Mouse (Mus musculus): Measurements from ENCODE around the gene Usp29. TPM values are rescaled to one million over a fixed set of nuclear protein-coding genes. Genes with fewer than 3 reads are reported as not detected.

The Usp29 gene
- 21.8 and 23.2 TPM in 2 replicates for polyA plus RNA-seq (2015; fragmentation: Nextera tagmentation; extraction: Ambion mirVana)

GRCm38 (mm10) chr7:6730241-6730640 lies at the start of gene Usp29, which contains the start of gene Peg3:
TSS of gene Usp29 (plus strand) at chr7:6730578.
TSS of gene Peg3 (minus strand) at chr7:6730431.
- peak within 1 kb of the TSS; percentile 67 for H3K4me2 ChIP-seq
- peaks cover 6% of the 10 kb centered on the region; the same call in 1 of the 2 replicates for H3K4me1 ChIP-seq
- WGBS: 45% methylated on average over 24 of the region's 24 CpGs
- H3K4me3 ChIP-seq: peak within 1 kb of the TSS; percentile 57
- ATAC-seq: peak; percentile 50
- H3K36me3 ChIP-seq (ENCODE audit: poor library complexity, severe bottlenecking): peaks cover 5% of the 10 kb centered on the region
- peak within 1 kb of the TSS; percentile 94 for H3K27ac ChIP-seq
- H3K9ac ChIP-seq: peak within 1 kb of the TSS; percentile 70
- H3K9me3 ChIP-seq (replicated peaks): peaks cover 43% of the 10 kb centered on the region
- no peaks in the 10 kb centered on the region for H3K27me3 ChIP-seq

- 91% methylated on average over 6 of the region's 6 CpGs for WGBS
- H3K4me3 ChIP-seq: no peak overlapping the region
- H3K4me1 ChIP-seq: no peaks in the 10 kb centered on the region
- no peak overlapping the region for H3K4me2 ChIP-seq
- H3K9ac ChIP-seq: no peak overlapping the region
- no peak for ATAC-seq
- H3K36me3 ChIP-seq (ENCODE audit: poor library complexity, severe bottlenecking): no peaks in the 10 kb centered on the region
- H3K9me3 ChIP-seq (replicated peaks): no peaks in the 10 kb centered on the region
- no peaks in the 10 kb centered on the region for H3K27me3 ChIP-seq
- no peak overlapping the region for H3K27ac ChIP-seq
Observed at GRCm38 (mm10) chr7:6685511-6685910, 44.9 kb upstream of the Usp29 start.

- Histone ChIP-seq H3K4me3 (peak within 1 kb of the TSS; percentile 46), H3K27me3 (no peaks in the 10 kb centered on the region), H3K9me3 (replicated peaks) (no peaks in the 10 kb centered on the region), H3K27ac (no peak within 1 kb of the TSS), H3K36me3 (ENCODE audit: poor library complexity, severe bottlenecking) (no peaks in the 10 kb centered on the region), H3K9ac (peak within 1 kb of the TSS; percentile 59), H3K4me1 (no peaks in the 10 kb centered on the region), H3K4me2 (peak within 1 kb of the TSS; percentile 77)
- 12% methylated on average over 32 of the region's 32 CpGs for WGBS
- ATAC-seq: peak; percentile 100
Observed at GRCm38 (mm10) chr7:6696241-6697045, 33.9 kb upstream of the Usp29 start, which contains the start of gene Zim1. TSS of gene Zim1 (minus strand) at chr7:6696450.

- no peak overlapping the region for H3K4me2 ChIP-seq
- H3K4me1 ChIP-seq: no peaks in the 10 kb centered on the region
- H3K27ac ChIP-seq: no peak overlapping the region
- no peak overlapping the region for H3K4me3 ChIP-seq
- WGBS: 78% methylated on average over 3 of the region's 3 CpGs
- no peaks in the 10 kb centered on the region for H3K27me3 ChIP-seq
- no peak for ATAC-seq
- no peaks in the 10 kb centered on the region for H3K36me3 ChIP-seq (ENCODE audit: poor library complexity, severe bottlenecking)
- no peaks in the 10 kb centered on the region for H3K9me3 ChIP-seq (replicated peaks)
- H3K9ac ChIP-seq: no peak overlapping the region
Observed at GRCm38 (mm10) chr7:6699230-6699629, 31.1 kb upstream of the Usp29 start.

- H3K27ac ChIP-seq: no peak overlapping the region
- no peak overlapping the region for H3K4me2 ChIP-seq
- H3K36me3 ChIP-seq (ENCODE audit: poor library complexity, severe bottlenecking): peaks cover 70% of the 10 kb centered on the region
- H3K4me1 ChIP-seq: no peaks in the 10 kb centered on the region
- H3K9me3 ChIP-seq (replicated peaks): no peaks in the 10 kb centered on the region
- no peak overlapping the region for H3K4me3 ChIP-seq
- WGBS: 95% methylated on average over 23 of the region's 23 CpGs
- no peak overlapping the region for H3K9ac ChIP-seq
- no peak for ATAC-seq
- no peaks in the 10 kb centered on the region for H3K27me3 ChIP-seq
Observed at GRCm38 (mm10) chr7:6707416-6708015, 22.9 kb upstream of the Usp29 start.

- 87% methylated on average over 17 of the region's 17 CpGs for WGBS
Observed at GRCm38 (mm10) chr7:6708451-6709180, 21.8 kb upstream of the Usp29 start.

GRCm38 (mm10) chr7:6709396-6709795 lies 21.0 kb upstream of the Usp29 start:
- WGBS: 96% methylated on average over 15 of the region's 15 CpGs
- Histone ChIP-seq H3K9me3 (replicated peaks) (no peaks in the 10 kb centered on the region), H3K27ac (no peak overlapping the region), H3K27me3 (no peaks in the 10 kb centered on the region), H3K4me3 (no peak overlapping the region), H3K4me2 (no peak overlapping the region), H3K4me1 (no peaks in the 10 kb centered on the region), H3K36me3 (ENCODE audit: poor library complexity, severe bottlenecking) (peaks cover 80% of the 10 kb centered on the region), H3K9ac (no peak overlapping the region)
- ATAC-seq: no peak

More at GRCm38 (mm10) chr7:6708451-6709180, 21.8 kb upstream of the Usp29 start:
- Histone ChIP-seq H3K27ac (no peak overlapping the region), H3K9me3 (replicated peaks) (no peaks in the 10 kb centered on the region), H3K36me3 (ENCODE audit: poor library complexity, severe bottlenecking) (peaks cover 80% of the 10 kb centered on the region), H3K4me3 (no peak overlapping the region), H3K27me3 (no peaks in the 10 kb centered on the region), H3K4me1 (no peaks in the 10 kb centered on the region), H3K4me2 (no peak overlapping the region), H3K9ac (no peak overlapping the region)
- no peak for ATAC-seq

GRCm38 (mm10) chr7:6727351-6728121 lies 2.8 kb upstream of the Usp29 start:
- Histone ChIP-seq H3K4me2 (peak overlapping the region; percentile 52), H3K36me3 (ENCODE audit: poor library complexity, severe bottlenecking) (peaks cover 14% of the 10 kb centered on the region), H3K9ac (no peak overlapping the region), H3K27ac (peak overlapping the region; percentile 94), H3K27me3 (no peaks in the 10 kb centered on the region), H3K4me1 (peaks cover 6% of the 10 kb centered on the region; the same call in 1 of the 2 replicates), H3K4me3 (peak overlapping the region; percentile 57), H3K9me3 (replicated peaks) (peaks cover 43% of the 10 kb centered on the region)
- WGBS: 51% methylated on average over 19 of the region's 19 CpGs
- ATAC-seq: peak; percentile 60

GRCm38 (mm10) chr7:6728263-6728931 lies 2.0 kb upstream of the Usp29 start:
- H3K36me3 ChIP-seq (ENCODE audit: poor library complexity, severe bottlenecking): peaks cover 14% of the 10 kb centered on the region
- ATAC-seq: peak; percentile 84
- H3K9me3 ChIP-seq (replicated peaks): peaks cover 43% of the 10 kb centered on the region
- no peak overlapping the region for H3K9ac ChIP-seq
- 60% methylated on average over 19 of the region's 19 CpGs for WGBS
- no peaks in the 10 kb centered on the region for H3K27me3 ChIP-seq
- peak overlapping the region; percentile 94 for H3K27ac ChIP-seq
- H3K4me3 ChIP-seq: peak overlapping the region; percentile 57
- peaks cover 6% of the 10 kb centered on the region; the same call in 1 of the 2 replicates for H3K4me1 ChIP-seq
- peak overlapping the region; percentile 67 for H3K4me2 ChIP-seq

- H3K27me3 ChIP-seq: no peaks in the 10 kb centered on the region
- H3K36me3 ChIP-seq (ENCODE audit: poor library complexity, severe bottlenecking): peaks cover 14% of the 10 kb centered on the region
- peaks cover 43% of the 10 kb centered on the region for H3K9me3 ChIP-seq (replicated peaks)
- H3K4me3 ChIP-seq: peak overlapping the region; percentile 57
- peak overlapping the region; percentile 94 for H3K27ac ChIP-seq
- H3K4me1 ChIP-seq: peaks cover 6% of the 10 kb centered on the region; the same call in 1 of the 2 replicates
- H3K9ac ChIP-seq: peak overlapping the region; percentile 70
- WGBS: 53% methylated on average over 37 of the region's 37 CpGs
- peak overlapping the region; percentile 67 for H3K4me2 ChIP-seq
- peak; percentile 54 for ATAC-seq
Observed at GRCm38 (mm10) chr7:6729061-6729817, 1.1 kb upstream of the Usp29 start.

Measured in forebrain, embryonic 13.5 days (tissue).